Mouse (Mus musculus): ENCODE measurements around the gene Tent5c. TPM values are rescaled to one million over a fixed set of nuclear protein-coding genes. Genes with fewer than 3 reads are reported as not detected.

The Tent5c gene
- total RNA-seq, 1 experiment from 2014 or later = 63.7 TPM

GRCm38 (mm10) chr3:100490010-100490300 lies 831 bp upstream of the Tent5c start:
- no peak for ATAC-seq (replicated peaks; ENCODE audit: insufficient number of reproducible peaks, low FRiP score, low TSS enrichment, poor library complexity, severe bottlenecking)

- no peak; the same call in 1 of the 2 replicates for ATAC-seq (replicated peaks; ENCODE audit: insufficient number of reproducible peaks, low FRiP score, low TSS enrichment, poor library complexity, severe bottlenecking)
Observed at GRCm38 (mm10) chr3:100488251-100489132, 632 bp downstream of the Tent5c start.

DNA sequence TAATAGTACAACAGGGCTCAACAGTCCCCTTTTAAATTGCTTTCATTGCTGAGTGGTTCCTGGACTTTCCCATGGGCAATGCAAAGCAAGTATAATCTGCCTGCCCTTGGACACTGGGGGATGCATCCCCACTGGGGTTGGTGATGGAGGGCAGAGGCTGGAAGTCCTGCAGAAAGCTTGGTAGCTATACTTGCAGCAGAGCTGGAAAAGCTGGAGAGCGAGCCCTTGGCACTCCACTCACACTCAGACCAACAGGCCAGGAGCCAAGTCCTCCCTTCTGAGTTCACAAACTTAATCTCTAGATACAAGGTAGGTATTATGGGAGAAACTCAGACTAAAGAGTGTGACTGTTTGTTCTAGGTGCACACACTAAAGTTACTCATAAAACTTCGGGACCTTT lies 2.1 kb downstream of the Tent5c start:
- no peak for ATAC-seq (replicated peaks; ENCODE audit: insufficient number of reproducible peaks, low FRiP score, low TSS enrichment, poor library complexity, severe bottlenecking)

DNA sequence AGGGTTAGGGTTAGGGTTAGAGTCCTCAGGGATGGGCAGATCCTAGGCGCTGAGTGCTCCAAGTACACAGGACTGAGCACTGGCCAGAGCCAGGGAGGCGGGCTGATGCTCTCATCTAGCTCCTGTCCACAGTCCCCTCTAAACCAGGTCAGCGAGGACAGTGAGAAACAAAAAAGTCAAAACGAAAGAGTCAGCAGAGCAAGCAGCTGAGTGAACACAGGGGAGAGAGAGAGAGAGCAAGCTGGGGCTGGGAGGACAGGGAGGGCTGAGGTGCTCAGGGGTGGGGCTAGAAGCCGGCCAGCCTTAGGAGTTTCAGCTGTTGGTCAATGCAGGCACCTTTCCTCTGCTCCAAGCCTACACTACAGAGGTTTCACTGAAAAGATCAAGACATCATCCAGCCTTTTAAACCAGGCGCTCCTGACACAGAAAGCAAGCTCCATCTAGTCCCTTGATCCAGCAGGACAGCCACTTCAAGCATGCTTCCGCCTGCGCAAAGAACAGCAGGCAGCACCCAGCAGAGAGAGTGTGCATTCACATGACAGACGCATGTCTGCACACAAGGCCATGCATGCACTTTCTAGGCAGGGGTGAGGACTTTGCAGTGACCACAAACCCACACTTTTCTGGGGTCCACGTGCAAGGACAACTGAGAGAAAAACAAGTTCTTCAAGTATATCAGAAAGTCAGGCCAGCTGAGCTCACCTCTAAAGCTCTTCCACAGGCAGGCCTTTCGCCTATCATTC lies 3.6 kb downstream of the Tent5c start:
- ATAC-seq (replicated peaks; ENCODE audit: insufficient number of reproducible peaks, low FRiP score, low TSS enrichment, poor library complexity, severe bottlenecking) = no peak

- no peak for ATAC-seq (replicated peaks; ENCODE audit: insufficient number of reproducible peaks, low FRiP score, low TSS enrichment, poor library complexity, severe bottlenecking)
Observed at GRCm38 (mm10) chr3:100482971-100483610, 6.0 kb downstream of the Tent5c start.

- no peak for ATAC-seq (replicated peaks; ENCODE audit: insufficient number of reproducible peaks, low FRiP score, low TSS enrichment, poor library complexity, severe bottlenecking)
Observed at GRCm38 (mm10) chr3:100482324-100482911, 6.7 kb downstream of the Tent5c start.

GRCm38 (mm10) chr3:100480251-100481005 lies 8.7 kb downstream of the Tent5c start:
- no peak for ATAC-seq (replicated peaks; ENCODE audit: insufficient number of reproducible peaks, low FRiP score, low TSS enrichment, poor library complexity, severe bottlenecking)

- no peak for ATAC-seq (replicated peaks; ENCODE audit: insufficient number of reproducible peaks, low FRiP score, low TSS enrichment, poor library complexity, severe bottlenecking)
Observed at GRCm38 (mm10) chr3:100474950-100475472, 14.1 kb downstream of the Tent5c start.

GRCm38 (mm10) chr3:100474536-100474935 lies 14.6 kb downstream of the Tent5c start:
- no peak for ATAC-seq (replicated peaks; ENCODE audit: insufficient number of reproducible peaks, low FRiP score, low TSS enrichment, poor library complexity, severe bottlenecking)

DNA sequence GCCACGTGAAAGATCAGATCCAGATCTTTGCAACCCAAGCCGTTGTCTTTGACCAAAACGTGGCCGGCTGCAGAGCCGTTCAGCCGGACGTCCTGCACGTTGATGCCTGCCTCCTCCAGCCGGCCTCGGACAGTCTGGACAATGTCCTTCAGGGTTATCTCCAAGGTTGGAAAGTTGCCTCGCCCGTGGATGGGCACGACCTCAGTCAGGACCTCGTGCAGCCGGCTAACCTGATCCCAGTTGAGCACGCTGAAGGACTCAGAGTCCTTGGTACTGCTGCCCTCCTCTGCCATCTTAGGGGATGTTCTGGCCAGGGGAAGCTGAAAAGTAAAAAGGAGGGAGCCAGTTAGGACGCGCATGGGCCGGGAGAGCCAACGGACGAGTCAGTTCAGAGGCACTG lies 16.0 kb downstream of the Tent5c start:
- peak; percentile 22; the same call in 1 of the 2 replicates for ATAC-seq (replicated peaks; ENCODE audit: insufficient number of reproducible peaks, low FRiP score, low TSS enrichment, poor library complexity, severe bottlenecking)

- no peak for ATAC-seq (replicated peaks; ENCODE audit: insufficient number of reproducible peaks, low FRiP score, low TSS enrichment, poor library complexity, severe bottlenecking)
Observed at GRCm38 (mm10) chr3:100470902-100471301, 18.2 kb downstream of the Tent5c start.

DNA sequence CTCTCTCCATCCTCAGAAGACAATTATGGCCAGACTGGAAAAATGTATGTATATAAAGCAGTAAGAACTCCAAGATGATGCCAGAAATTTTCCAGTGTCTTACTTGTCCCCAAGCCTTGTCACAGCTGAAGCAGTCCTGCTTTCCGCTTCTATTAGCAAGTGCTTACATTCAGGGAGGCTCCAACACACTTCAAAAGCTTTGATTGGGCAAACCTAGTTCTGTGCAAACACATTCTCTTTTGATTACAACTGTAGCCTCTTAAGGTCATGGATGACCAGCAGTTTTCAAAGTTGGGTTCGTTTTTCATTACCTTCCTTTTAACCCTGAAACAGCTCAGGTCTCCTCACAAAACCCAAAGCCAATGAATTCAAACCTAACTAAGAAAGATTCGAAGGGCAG lies 19.0 kb downstream of the Tent5c start:
- ATAC-seq (replicated peaks; ENCODE audit: insufficient number of reproducible peaks, low FRiP score, low TSS enrichment, poor library complexity, severe bottlenecking) = no peak

DNA sequence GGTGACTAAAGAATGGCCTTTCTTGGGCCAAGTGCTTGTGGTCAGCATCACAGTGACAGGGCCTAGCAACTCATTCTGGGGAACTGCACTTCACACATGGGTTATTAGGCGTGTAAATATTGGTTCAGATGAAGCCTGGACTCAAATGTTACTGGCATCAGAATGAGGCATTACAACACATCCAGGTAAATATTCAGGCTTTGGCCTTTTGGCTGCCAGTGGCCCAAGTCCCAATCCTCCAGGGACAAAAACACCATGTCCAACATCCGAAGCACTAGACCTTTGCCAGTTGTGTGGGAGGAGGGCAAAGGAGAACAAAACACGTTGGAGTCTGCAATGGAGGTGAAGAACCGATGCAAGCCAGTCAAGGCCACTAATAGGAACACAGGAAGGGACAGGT lies 22.6 kb downstream of the Tent5c start:
- no peak for ATAC-seq (replicated peaks; ENCODE audit: insufficient number of reproducible peaks, low FRiP score, low TSS enrichment, poor library complexity, severe bottlenecking)

- no peak for ATAC-seq (replicated peaks; ENCODE audit: insufficient number of reproducible peaks, low FRiP score, low TSS enrichment, poor library complexity, severe bottlenecking)
Observed at GRCm38 (mm10) chr3:100464596-100464995, 24.5 kb downstream of the Tent5c start.

DNA sequence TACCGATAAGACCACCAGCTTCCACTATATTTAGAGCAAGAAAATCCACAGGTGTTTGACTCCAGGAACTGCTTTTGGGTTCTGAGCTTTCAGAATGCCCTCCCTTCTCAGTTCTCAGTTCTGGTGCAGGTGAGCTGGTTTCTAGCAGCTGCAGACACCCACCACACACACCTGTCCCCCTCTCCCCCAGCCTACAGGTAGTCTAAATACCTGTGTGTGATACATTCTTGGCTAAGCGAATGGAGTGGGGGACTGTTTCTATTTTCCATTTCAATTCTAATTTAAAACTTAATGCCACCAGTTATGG lies 25.2 kb downstream of the Tent5c start:
- ATAC-seq (replicated peaks; ENCODE audit: insufficient number of reproducible peaks, low FRiP score, low TSS enrichment, poor library complexity, severe bottlenecking) = no peak

DNA sequence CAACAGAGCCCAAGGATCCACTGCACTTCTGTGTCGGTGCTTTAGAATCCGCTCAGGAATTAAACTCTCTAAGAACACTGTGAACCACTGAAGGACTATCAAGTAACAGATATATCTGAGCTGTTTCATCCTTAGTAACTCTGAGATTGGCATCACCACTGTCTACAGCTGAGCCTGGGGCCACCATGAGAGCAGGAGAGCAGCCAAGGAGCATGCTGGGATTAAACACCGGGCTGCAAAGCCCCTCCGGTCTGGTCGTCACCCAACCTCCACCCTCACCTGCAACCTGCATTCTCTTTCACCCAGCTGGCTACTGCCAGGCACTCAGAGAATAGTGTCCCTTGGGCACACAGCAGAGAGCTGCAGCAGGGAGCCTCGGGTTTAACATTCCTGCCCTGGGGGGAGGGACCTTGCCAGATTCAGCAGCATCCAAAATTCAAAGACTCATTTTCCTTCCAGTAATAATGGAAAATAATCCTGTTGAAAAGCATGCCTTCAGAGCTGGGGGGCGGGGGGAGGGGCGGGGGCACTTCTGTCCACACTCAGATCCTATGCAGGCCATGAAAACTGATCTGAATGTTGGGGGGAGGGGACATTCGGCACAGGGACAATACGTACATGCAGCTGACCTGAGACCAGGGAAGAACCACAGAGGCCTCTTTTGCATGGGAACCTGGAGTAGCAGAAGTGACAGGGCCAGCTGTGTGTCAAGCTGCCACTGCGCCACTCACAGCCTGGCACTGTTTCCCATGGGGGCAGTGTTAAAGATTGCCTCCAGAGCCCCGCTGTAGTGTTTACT lies 25.8 kb downstream of the Tent5c start:
- ATAC-seq (replicated peaks; ENCODE audit: insufficient number of reproducible peaks, low FRiP score, low TSS enrichment, poor library complexity, severe bottlenecking) = no peak

GRCm38 (mm10) chr3:100462235-100463083 lies 26.7 kb downstream of the Tent5c start:
- no peak for ATAC-seq (replicated peaks; ENCODE audit: insufficient number of reproducible peaks, low FRiP score, low TSS enrichment, poor library complexity, severe bottlenecking)

Measured in monocyte, adult 5-6 weeks (primary cell).